Mouse (Mus musculus): ENCODE measurements around the gene Smtnl2. TPM values are rescaled to one million over a fixed set of nuclear protein-coding genes. Genes with fewer than 3 reads are reported as not detected.

The Smtnl2 gene
- polyA plus RNA-seq (2012; rRNA removed), result 2.8 and 3.9 TPM in 2 replicates

GRCm38 (mm10) chr11:72411093-72411921 is at the start of gene Smtnl2:
Gene Smtnl2 (minus strand): TSS chr11:72411713.

GRCm38 (mm10) chr11:72440965-72441664 is 29.6 kb upstream of the Smtnl2 start, which contains the start of gene Mybbp1a:
Gene Mybbp1a (plus strand): TSS chr11:72441355.

GRCm38 (mm10) chr11:72434963-72435693 is 23.6 kb upstream of the Smtnl2 start, which contains the start of gene Ggt6:
Gene Ggt6 (plus strand): TSS chr11:72435526.

GRCm38 (mm10) chr11:72362347-72362741 is 49.2 kb downstream of the Smtnl2 start, which contains the start of gene Tekt1:
Gene Tekt1 (minus strand): TSS chr11:72362442.

Other genes with a start within 250 kb of the Smtnl2 start
- 0.13 and 0.14 TPM in 2 replicates for gene Gm43951, start 204.9 kb downstream of the Smtnl2 start, polyA plus RNA-seq (2012; rRNA removed)
- 3.5 and 3.6 TPM in 2 replicates for gene 4933427D14Rik, start 204.3 kb downstream of the Smtnl2 start, polyA plus RNA-seq (2012; rRNA removed)
- 52.2 and 53.4 TPM in 2 replicates for gene Txndc17, start 204.2 kb downstream of the Smtnl2 start, polyA plus RNA-seq (2012; rRNA removed)
- gene Med31, start 196.1 kb downstream of the Smtnl2 start, polyA plus RNA-seq (2012; rRNA removed), result 4.4 and 6.2 TPM in 2 replicates
- gene Slc13a5, start 144.5 kb downstream of the Smtnl2 start, polyA plus RNA-seq (2012; rRNA removed), result 0.14 TPM in 2 replicates
- 8.8 and 13.1 TPM in 2 replicates for gene Xaf1, start 110.1 kb downstream of the Smtnl2 start, polyA plus RNA-seq (2012; rRNA removed)
- 0.08 TPM in 1 of 2 replicates, not detected in the other for gene Fbxo39, start 97.3 kb downstream of the Smtnl2 start, polyA plus RNA-seq (2012; rRNA removed)
- 0.23 TPM in 1 of 2 replicates, not detected in the other for gene Tekt1, start 49.3 kb downstream of the Smtnl2 start, polyA plus RNA-seq (2012; rRNA removed)
- gene Ggt6, start 23.8 kb upstream of the Smtnl2 start, polyA plus RNA-seq (2012; rRNA removed), result 93.2 and 100 TPM in 2 replicates
- 26.5 and 30.6 TPM in 2 replicates for gene Mybbp1a, start 29.6 kb upstream of the Smtnl2 start, polyA plus RNA-seq (2012; rRNA removed)
- 20.3 and 21.4 TPM in 2 replicates for gene Spns2, start 78.2 kb upstream of the Smtnl2 start, polyA plus RNA-seq (2012; rRNA removed)
- 1.00 and 1.1 TPM in 2 replicates for gene Spns3, start 138.8 kb upstream of the Smtnl2 start, polyA plus RNA-seq (2012; rRNA removed)
- gene Ube2g1, start 195.6 kb upstream of the Smtnl2 start, polyA plus RNA-seq (2012; rRNA removed), result 12.5 and 13.1 TPM in 2 replicates